Comparison of ENCODE assay signal across 17 mouse cellular contexts in genomic region chr4:104027239-104027638, GRCm38 (mm10).
"Had no signal": no experiment of that assay in that cellular context is flagged by ENCODE, and none has a peak within 500 bp of the region (broad histone marks: within the 10 kb centered on the region; RNA-seq: fewer than 3 reads in every experiment).

No protein-coding gene starts in this region.

- H3K27me3 ChIP-seq: liver, embryonic 13.5 days; liver, embryonic 15.5 days; lung, embryonic 15.5 days; megakaryocyte, embryonic 14.5 days; neural tube, embryonic 12.5 days; stomach, embryonic 15.5 days had no signal

- DNase-seq: liver, embryonic 13.5 days; liver, postnatal 0 days; lung, adult 2 months; lung, postnatal 14 days; lung, postnatal 36 days; right cerebral cortex, postnatal 14 days; thymus, adult 2 months; thymus, postnatal 25 days; thymus, postnatal 4 days had no signal

- H3K9ac ChIP-seq: liver, embryonic 13.5 days; liver, embryonic 15.5 days; liver, postnatal 0 days; lung, embryonic 15.5 days; neural tube, embryonic 12.5 days; stomach, embryonic 15.5 days had no signal

- H3K4me2 ChIP-seq: liver, embryonic 11.5 days; liver, embryonic 13.5 days; liver, embryonic 15.5 days; lung, embryonic 15.5 days; neural tube, embryonic 12.5 days; stomach, embryonic 15.5 days had no signal

- H3K27ac ChIP-seq: liver, embryonic 13.5 days; liver, embryonic 15.5 days; lung, embryonic 15.5 days; macrophage; neural tube, embryonic 12.5 days; stomach, embryonic 15.5 days had no signal

- ATAC-seq: liver, postnatal 0 days; lung, postnatal 0 days had no signal

- H3K4me3 ChIP-seq: liver, embryonic 13.5 days; liver, embryonic 15.5 days; lung, embryonic 15.5 days; megakaryocyte, embryonic 14.5 days; neural tube, embryonic 12.5 days; stomach, embryonic 15.5 days had no signal

- H3K9me3 ChIP-seq: liver, embryonic 15.5 days; lung, embryonic 15.5 days; neural tube, embryonic 12.5 days; stomach, embryonic 15.5 days had no signal

- H3K4me1 ChIP-seq: liver, embryonic 13.5 days; liver, embryonic 15.5 days; megakaryocyte, embryonic 14.5 days; neural tube, embryonic 12.5 days had no signal

- H3K36me3 ChIP-seq: liver, embryonic 13.5 days; liver, embryonic 15.5 days; lung, embryonic 15.5 days; neural tube, embryonic 12.5 days; stomach, embryonic 15.5 days had no signal
